14 mouse cellular contexts compared by ENCODE assay signal in the genomic region with DNA sequence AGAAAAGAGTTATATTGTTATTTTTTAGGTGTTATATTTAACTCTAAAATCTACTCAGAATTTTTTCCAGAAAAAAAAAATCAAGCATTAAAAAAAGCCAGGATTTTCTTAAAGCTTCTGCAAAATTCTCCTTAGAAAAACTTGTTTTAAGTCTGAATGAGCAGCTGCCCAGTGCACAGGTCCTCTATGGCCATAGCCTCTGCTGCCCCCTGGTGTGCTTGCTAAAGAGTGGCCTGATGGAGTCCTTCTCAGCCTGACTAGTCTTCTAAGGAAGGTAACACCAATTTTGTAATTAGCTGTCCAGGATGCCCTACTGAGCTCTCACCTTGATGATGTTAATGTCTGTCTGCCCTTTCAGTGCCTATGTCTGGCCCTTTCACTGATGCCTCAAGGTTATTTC. TPM values are rescaled to one million over a fixed set of nuclear protein-coding genes. Genes with fewer than 3 reads are reported as not detected.
DNase-seq lines count a peak whose midpoint lies in the region; ATAC-seq and TF ChIP-seq lines count a peak whose summit lies in the region.
"Had no signal": no experiment of that assay in that cellular context is flagged by ENCODE, and none has a peak within 500 bp of the region (broad histone marks: within the 10 kb centered on the region; RNA-seq: fewer than 3 reads in every experiment).

No protein-coding gene starts in this region.

- H3K4me3 ChIP-seq in lung, adult 2 months (replicated peaks; ENCODE audit: extremely low read depth, low read depth, low read length), result no peak overlapping the region
- H3K4me3 ChIP-seq in bone marrow, adult 2 months (replicated peaks; ENCODE audit: control insufficient read depth, low read depth, low read length), result no peak overlapping the region

- no peak for TF ChIP-seq POLR2A in lung, adult 2 months (IDR thresholded peaks at IDR 0.05; ENCODE audit: borderline replicate concordance, extremely low read depth, low read depth, low read length)
- TF ChIP-seq POLR2A in bone marrow, adult 2 months (IDR thresholded peaks at IDR 0.05; ENCODE audit: borderline replicate concordance, control insufficient read depth, low read depth, low read length), result no peak

- H3K27ac ChIP-seq in bone marrow, adult 2 months (ENCODE audit: control insufficient read depth, insufficient read depth, low read depth, low read length, poor library complexity), result no peak overlapping the region

- peak; percentile 55; the same call in 1 of the 2 replicates for TF ChIP-seq CTCF in lung, adult 2 months (IDR thresholded peaks at IDR 0.05; ENCODE audit: insufficient read depth, low read length)
- peak; percentile 81 for TF ChIP-seq CTCF in bone marrow, adult 2 months (IDR thresholded peaks at IDR 0.05; ENCODE audit: control insufficient read depth, insufficient read depth, low read length)

- H3K4me1 ChIP-seq in lung, adult 2 months (ENCODE audit: control insufficient read depth, insufficient read depth, low read length), result no peaks in the 10 kb centered on the region
- H3K4me1 ChIP-seq in bone marrow, adult 2 months (ENCODE audit: control insufficient read depth, insufficient read depth, low read length), result peaks cover 1% of the 10 kb centered on the region; the same call in 1 of the 2 replicates

- 0 out of 2 replicates have a peak, but pooled peaks have one; percentile 60 for ATAC-seq in monocyte, adult 5-6 weeks (replicated peaks; ENCODE audit: insufficient number of reproducible peaks, low FRiP score, low TSS enrichment, poor library complexity, severe bottlenecking)

- DNase-seq in gastrocnemius, postnatal 14 days, result peak; percentile 9
- no peak for DNase-seq in gastrocnemius, adult 8-10 months (ENCODE audit: low spot score in 2 of 2)
- no peak for DNase-seq in lung, adult 2 months
- no peak for DNase-seq in lung, postnatal 14 days
- DNase-seq in urinary bladder, postnatal 4 days (ENCODE audit: low spot score in 2 of 2), result no peak
- DNase-seq in ovary, postnatal 10 days (ENCODE audit: low spot score), result no peak
- DNase-seq: adrenal gland, adult 8-10 months had no signal

- intact Hi-C loops in gastrocnemius, postnatal 14 days (cut with DNase I; ENCODE audit: low total_unique reads), result no loop called here

RNA-seq across cellular contexts. Expression of a gene that starts 29.5 kb away (rescaled TPM):
- total RNA-seq in gastrocnemius, postnatal 14 days (2021), result not detected
- not detected for total RNA-seq in gastrocnemius, adult 8-10 months (2022)
- not detected in 2 replicates for polyA plus RNA-seq in lung, adult 2 months (2012; rRNA removed)
- not detected in 2 replicates for polyA plus RNA-seq in bone marrow, adult 2 months (2011; ENCODE audit: insufficient read depth, insufficient read length, low replicate concordance, missing spikeins)
- 59.4 to 177 TPM (median 69.7 TPM) in 3 replicates for total RNA-seq in monocyte, adult 5-6 weeks (2017)
- total RNA-seq: heart, postnatal 25 days; layer of hippocampus, adult 8-10 months had no signal
- polyA plus RNA-seq: liver, embryonic 16.5 days; neural tube, embryonic 11.5 days; stomach, embryonic 14.5 days had no signal

RNA-seq across cellular contexts. Expression of a gene that starts 57.5 kb away (rescaled TPM):
- not detected for total RNA-seq in gastrocnemius, postnatal 14 days (2021)
- not detected for total RNA-seq in gastrocnemius, adult 8-10 months (2022)
- polyA plus RNA-seq in lung, adult 2 months (2012; rRNA removed), result not detected in 2 replicates
- polyA plus RNA-seq in bone marrow, adult 2 months (2011; ENCODE audit: insufficient read depth, insufficient read length, low replicate concordance, missing spikeins), result not detected in 2 replicates
- not detected in 3 replicates for total RNA-seq in monocyte, adult 5-6 weeks (2017)
- total RNA-seq: heart, postnatal 25 days; layer of hippocampus, adult 8-10 months had no signal
- polyA plus RNA-seq: liver, embryonic 16.5 days; neural tube, embryonic 11.5 days; stomach, embryonic 14.5 days had no signal

Comparison
In these comparisons a context has a peak if more than half of its experiments do, and no peak if none do; other contexts are left out.
1. RNA of a gene that starts 29.5 kb away (total RNA-seq): 59.4 to 177 TPM in monocyte, adult 5-6 weeks; not detected in gastrocnemius, postnatal 14 days and not detected in gastrocnemius, adult 8-10 months; every median in the first group is over 10 times any median in the second.